Mouse (Mus musculus): Measurements from ENCODE around the gene Ube2s. TPM values are rescaled to one million over a fixed set of nuclear protein-coding genes. Genes with fewer than 3 reads are reported as not detected.

The Ube2s gene
- polyA plus RNA-seq, 1 experiment from 2014 or later: 422 TPM

- 60% methylated on average over 9 of the region's 9 CpGs for WGBS
- Histone ChIP-seq H3K4me3 (ENCODE audit: low read depth, low read length) (no peak overlapping the region), H3K27me3 (ENCODE audit: control insufficient read depth, insufficient read depth, low read length) (peaks cover 3% of the 10 kb centered on the region), H3K27ac (ENCODE audit: low read depth, low read length) (no peak overlapping the region), H3K9ac (ENCODE audit: low read length) (no peak overlapping the region), H3K36me3 (ENCODE audit: control insufficient read depth, insufficient read depth, low read length) (no peaks in the 10 kb centered on the region), H3K4me1 (ENCODE audit: control insufficient read depth, insufficient read depth, low read length) (no peaks in the 10 kb centered on the region; the same call in 1 of the 2 replicates), H3K4me2 (ENCODE audit: low read depth) (no peak overlapping the region), H3K9me3 (ENCODE audit: control insufficient read depth, low read length) (no peaks in the 10 kb centered on the region)
- DNase-seq (ENCODE audit: low spot score): no peak
- no peak for ATAC-seq (ENCODE audit: insufficient read depth, low FRiP score, low TSS enrichment)
These were observed 37.0 kb upstream of the Ube2s start for GRCm38 (mm10) chr7:4849372-4849771.

DNA sequence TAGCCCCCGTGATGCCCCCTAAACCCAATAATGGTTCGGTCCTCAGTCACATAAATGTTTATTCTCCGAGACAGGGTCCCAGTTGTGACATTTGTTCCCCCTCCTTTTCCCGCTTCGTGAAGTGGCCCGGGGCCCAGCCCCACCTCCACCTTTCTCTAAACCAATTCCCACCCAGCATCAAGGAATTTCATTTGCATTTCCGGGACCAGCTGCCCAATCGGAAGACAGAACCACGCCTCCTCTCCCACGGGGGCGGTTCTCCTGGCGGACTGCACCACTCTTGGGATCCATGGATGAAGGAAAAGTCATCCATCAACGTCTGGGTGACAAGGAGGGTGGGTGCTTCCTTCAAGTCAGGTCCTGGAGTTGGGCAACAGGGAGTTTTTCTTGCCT, 32.5 kb upstream of the Ube2s start:
- H3K4me2 ChIP-seq (ENCODE audit: low read depth): peak overlapping the region; percentile 90
- no peaks in the 10 kb centered on the region for H3K9me3 ChIP-seq (ENCODE audit: control insufficient read depth, low read length)
- under 1% methylated on average over 13 of the region's 13 CpGs for WGBS
- H3K27ac ChIP-seq (ENCODE audit: low read depth, low read length): no peak overlapping the region
- peak; percentile 86 for ATAC-seq (ENCODE audit: insufficient read depth, low FRiP score, low TSS enrichment)
- peak overlapping the region; percentile 54; the same call in 1 of the 2 replicates for H3K9ac ChIP-seq (ENCODE audit: low read length)
- no peaks in the 10 kb centered on the region for H3K36me3 ChIP-seq (ENCODE audit: control insufficient read depth, insufficient read depth, low read length)
- peaks cover 3% of the 10 kb centered on the region; the same call in 1 of the 2 replicates for H3K4me1 ChIP-seq (ENCODE audit: control insufficient read depth, insufficient read depth, low read length)
- DNase-seq (ENCODE audit: low spot score): peak; percentile 89
- peak overlapping the region; percentile 51 for H3K4me3 ChIP-seq (ENCODE audit: low read depth, low read length)
- H3K27me3 ChIP-seq (ENCODE audit: control insufficient read depth, insufficient read depth, low read length): peaks cover 21% of the 10 kb centered on the region

- Histone ChIP-seq H3K36me3 (ENCODE audit: control insufficient read depth, insufficient read depth, low read length) (no peaks in the 10 kb centered on the region), H3K4me1 (ENCODE audit: control insufficient read depth, insufficient read depth, low read length) (peaks cover 3% of the 10 kb centered on the region; the same call in 1 of the 2 replicates), H3K9ac (ENCODE audit: low read length) (peak within 1 kb of the TSS; percentile 54), H3K4me3 (ENCODE audit: low read depth, low read length) (peak within 1 kb of the TSS; percentile 51), H3K9me3 (ENCODE audit: control insufficient read depth, low read length) (no peaks in the 10 kb centered on the region), H3K27me3 (ENCODE audit: control insufficient read depth, insufficient read depth, low read length) (peaks cover 21% of the 10 kb centered on the region), H3K4me2 (ENCODE audit: low read depth) (peak within 1 kb of the TSS; percentile 90), H3K27ac (ENCODE audit: low read depth, low read length) (no peak within 1 kb of the TSS)
- WGBS: under 1% methylated on average over 36 of the region's 41 CpGs
- ATAC-seq (ENCODE audit: insufficient read depth, low FRiP score, low TSS enrichment) (peak; percentile 46), DNase-seq (ENCODE audit: low spot score) (no peak)
These were observed 32.0 kb upstream of the Ube2s start, which contains the start of gene Shisa7 for GRCm38 (mm10) chr7:4844245-4844916. TSS of gene Shisa7 (minus strand) at chr7:4844696.

DNA sequence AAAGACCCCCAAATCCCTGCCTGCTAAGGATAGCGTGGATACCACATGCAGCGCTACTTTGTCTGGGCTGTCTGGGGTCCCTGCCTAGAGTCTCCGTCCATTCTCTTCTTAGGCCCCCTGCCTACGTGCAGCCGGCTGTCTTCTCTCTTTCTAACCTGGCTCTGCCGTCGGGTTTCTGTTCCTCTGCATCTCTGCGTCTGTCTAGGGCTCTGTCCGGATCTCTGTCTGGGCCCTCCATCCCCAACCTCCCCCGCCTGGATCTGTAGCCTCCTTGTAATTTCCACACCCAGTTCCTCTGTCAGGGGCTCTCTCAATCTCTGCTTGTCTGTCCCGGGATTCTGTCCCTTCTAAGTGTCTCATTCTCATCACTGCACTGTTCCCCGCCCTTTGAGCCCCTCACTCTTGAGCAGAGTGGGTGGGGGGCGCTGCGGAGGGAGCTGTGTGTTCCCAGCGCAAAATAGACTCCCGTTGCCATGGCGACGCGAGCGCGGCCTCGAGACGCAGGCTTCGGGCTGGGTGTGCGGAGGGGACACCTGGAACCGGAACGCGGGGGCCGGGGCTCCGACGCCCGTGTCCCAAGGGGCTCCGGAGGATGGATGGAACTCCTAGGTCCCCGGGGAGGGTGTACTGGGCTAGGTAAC, 31.3 kb upstream of the Ube2s start:
- Histone ChIP-seq H3K36me3 (ENCODE audit: control insufficient read depth, insufficient read depth, low read length) (no peaks in the 10 kb centered on the region), H3K27ac (ENCODE audit: low read depth, low read length) (no peak overlapping the region), H3K4me1 (ENCODE audit: control insufficient read depth, insufficient read depth, low read length) (peaks cover 3% of the 10 kb centered on the region; the same call in 1 of the 2 replicates), H3K9ac (ENCODE audit: low read length) (peak overlapping the region; percentile 54), H3K4me3 (ENCODE audit: low read depth, low read length) (peak overlapping the region; percentile 51), H3K9me3 (ENCODE audit: control insufficient read depth, low read length) (no peaks in the 10 kb centered on the region), H3K27me3 (ENCODE audit: control insufficient read depth, insufficient read depth, low read length) (peaks cover 21% of the 10 kb centered on the region), H3K4me2 (ENCODE audit: low read depth) (peak overlapping the region; percentile 90)
- DNase-seq (ENCODE audit: low spot score) (peak; percentile 78), ATAC-seq (ENCODE audit: insufficient read depth, low FRiP score, low TSS enrichment) (peak; percentile 40; the same call in 1 of the 2 replicates)
- WGBS: 1% methylated on average over 34 of the region's 34 CpGs

DNA sequence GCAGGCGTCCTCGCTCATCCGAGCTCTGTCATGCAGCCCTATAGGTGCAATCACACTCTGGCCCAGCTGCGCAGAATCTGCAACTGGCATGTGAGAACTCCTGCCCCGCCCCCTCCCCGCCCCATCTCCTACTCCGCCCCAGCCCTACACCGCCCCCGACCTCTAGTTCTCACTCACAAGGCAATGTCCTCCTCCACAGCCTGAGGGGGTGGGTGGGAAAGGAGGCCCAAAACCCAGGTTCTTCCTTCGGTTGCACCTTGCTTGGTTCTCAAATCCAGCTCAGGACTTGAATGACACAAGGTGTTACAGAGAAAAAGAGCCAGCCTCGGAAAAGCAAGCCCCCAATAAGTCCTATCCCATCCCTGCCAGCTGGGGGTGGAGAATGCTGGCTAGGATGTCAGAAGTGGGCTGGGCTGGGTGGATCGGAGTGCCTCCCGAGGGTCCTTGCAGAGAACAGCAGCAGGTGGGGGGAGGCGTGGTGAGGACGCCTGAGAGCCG, 30.3 kb upstream of the Ube2s start:
- Histone ChIP-seq H3K36me3 (ENCODE audit: control insufficient read depth, insufficient read depth, low read length) (no peaks in the 10 kb centered on the region), H3K27ac (ENCODE audit: low read depth, low read length) (no peak overlapping the region), H3K9ac (ENCODE audit: low read length) (no peak overlapping the region; the same call in 1 of the 2 replicates), H3K9me3 (ENCODE audit: control insufficient read depth, low read length) (no peaks in the 10 kb centered on the region), H3K27me3 (ENCODE audit: control insufficient read depth, insufficient read depth, low read length) (peaks cover 21% of the 10 kb centered on the region), H3K4me1 (ENCODE audit: control insufficient read depth, insufficient read depth, low read length) (peaks cover 3% of the 10 kb centered on the region; the same call in 1 of the 2 replicates), H3K4me2 (ENCODE audit: low read depth) (peak overlapping the region; percentile 90), H3K4me3 (ENCODE audit: low read depth, low read length) (peak overlapping the region; percentile 11; the same call in 1 of the 2 replicates)
- ATAC-seq (ENCODE audit: insufficient read depth, low FRiP score, low TSS enrichment) (0 out of 2 replicates have a peak, but pooled peaks have one; percentile 21), DNase-seq (ENCODE audit: low spot score) (peak; percentile 53)
- 1% methylated on average over 16 of the region's 16 CpGs for WGBS

DNA sequence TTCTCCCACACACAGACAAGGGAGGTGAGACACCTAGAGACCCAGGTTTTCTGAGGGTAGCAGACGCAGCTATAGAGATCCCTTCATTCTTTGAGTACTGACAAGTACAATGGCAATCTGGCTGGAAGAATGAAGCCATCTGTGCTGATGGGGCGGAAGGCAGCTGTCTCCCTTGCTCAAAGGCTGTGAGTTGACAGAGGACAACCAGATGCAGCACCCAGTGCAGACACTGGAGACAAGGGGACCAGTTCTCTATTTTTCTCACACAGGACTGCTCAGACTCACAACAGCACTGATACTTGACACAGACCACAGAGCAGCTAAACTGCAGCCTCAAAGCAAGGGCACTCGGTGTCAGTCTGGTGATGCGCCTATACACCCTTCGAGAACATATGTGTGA, 29.7 kb upstream of the Ube2s start:
- no peak for DNase-seq (ENCODE audit: low spot score)
- H3K4me1 ChIP-seq (ENCODE audit: control insufficient read depth, insufficient read depth, low read length): peaks cover 3% of the 10 kb centered on the region; the same call in 1 of the 2 replicates
- H3K4me3 ChIP-seq (ENCODE audit: low read depth, low read length): peak overlapping the region; percentile 11; the same call in 1 of the 2 replicates
- no peaks in the 10 kb centered on the region for H3K9me3 ChIP-seq (ENCODE audit: control insufficient read depth, low read length)
- no peak overlapping the region for H3K27ac ChIP-seq (ENCODE audit: low read depth, low read length)
- ATAC-seq (ENCODE audit: insufficient read depth, low FRiP score, low TSS enrichment): no peak
- peak overlapping the region; percentile 90 for H3K4me2 ChIP-seq (ENCODE audit: low read depth)
- 55% methylated on average over 5 of the region's 5 CpGs for WGBS
- no peaks in the 10 kb centered on the region for H3K36me3 ChIP-seq (ENCODE audit: control insufficient read depth, insufficient read depth, low read length)
- H3K9ac ChIP-seq (ENCODE audit: low read length): no peak overlapping the region; the same call in 1 of the 2 replicates
- H3K27me3 ChIP-seq (ENCODE audit: control insufficient read depth, insufficient read depth, low read length): peaks cover 25% of the 10 kb centered on the region

GRCm38 (mm10) chr7:4837639-4838038, 25.2 kb upstream of the Ube2s start:
- H3K4me2 ChIP-seq (ENCODE audit: low read depth): no peak overlapping the region
- no peak overlapping the region for H3K9ac ChIP-seq (ENCODE audit: low read length)
- no peaks in the 10 kb centered on the region for H3K9me3 ChIP-seq (ENCODE audit: control insufficient read depth, low read length)
- no peaks in the 10 kb centered on the region for H3K36me3 ChIP-seq (ENCODE audit: control insufficient read depth, insufficient read depth, low read length)
- WGBS: 8% methylated on average over 1 of the region's 1 CpGs
- H3K4me1 ChIP-seq (ENCODE audit: control insufficient read depth, insufficient read depth, low read length): 0 out of 2 replicates have a peak, but pooled peaks cover 7% of the 10 kb centered on the region
- H3K27ac ChIP-seq (ENCODE audit: low read depth, low read length): no peak overlapping the region
- DNase-seq (ENCODE audit: low spot score) (no peak), ATAC-seq (ENCODE audit: insufficient read depth, low FRiP score, low TSS enrichment) (no peak)
- H3K4me3 ChIP-seq (ENCODE audit: low read depth, low read length): no peak overlapping the region
- H3K27me3 ChIP-seq (ENCODE audit: control insufficient read depth, insufficient read depth, low read length): peaks cover 25% of the 10 kb centered on the region

GRCm38 (mm10) chr7:4836351-4836792, 24.0 kb upstream of the Ube2s start:
- Histone ChIP-seq H3K4me1 (ENCODE audit: control insufficient read depth, insufficient read depth, low read length) (0 out of 2 replicates have a peak, but pooled peaks cover 3% of the 10 kb centered on the region), H3K27ac (ENCODE audit: low read depth, low read length) (peak overlapping the region; percentile 60; the same call in 1 of the 2 replicates), H3K4me3 (ENCODE audit: low read depth, low read length) (peak overlapping the region; percentile 50), H3K9me3 (ENCODE audit: control insufficient read depth, low read length) (no peaks in the 10 kb centered on the region), H3K4me2 (ENCODE audit: low read depth) (peak overlapping the region; percentile 87), H3K27me3 (ENCODE audit: control insufficient read depth, insufficient read depth, low read length) (peaks cover 18% of the 10 kb centered on the region), H3K9ac (ENCODE audit: low read length) (peak overlapping the region; percentile 72), H3K36me3 (ENCODE audit: control insufficient read depth, insufficient read depth, low read length) (no peaks in the 10 kb centered on the region)
- WGBS: under 1% methylated on average over 50 of the region's 51 CpGs
- ATAC-seq (ENCODE audit: insufficient read depth, low FRiP score, low TSS enrichment): peak; percentile 85
- DNase-seq (ENCODE audit: low spot score): peak; percentile 80

Measured in neural tube, embryonic 11.5 days (tissue).